Mouse (Mus musculus) gastrocnemius, postnatal 10 days (tissue): ENCODE results near the gene Nucb2. TPM values are rescaled to one million over a fixed set of nuclear protein-coding genes. Genes with fewer than 3 reads are reported as not detected.

Source experiments
- DNase-seq: peaks from one replicate; pipeline ENCODE4 v3.0.0; 2021; ENCODE audit warnings: mixed read lengths
- long read RNA-seq, 2 experiments: library from polyadenylated mRNA; stranded (forward); transcript quantifications; one replicate each; pipeline ENCODE4 v2.0.0; 2021
- total RNA-seq, 2 experiments: library from RNA; stranded (reverse); gene quantifications; 2 replicates each; pipeline ENCODE4 v1.2.3; 2021

The Nucb2 gene
- 10 to 100 TPM; 16.6 to 20.2 TPM for total RNA-seq
- long read RNA-seq, experiment 1, transcript Nucb2-201 (14 exons, 1,685 nt): major isoform, 21 of 26 reads
- long read RNA-seq, experiment 1, partial matches to known transcripts: 1 of 26 reads
- long read RNA-seq, experiment 1, other reads (novel, unspliced or antisense): 4 of 26 reads
- long read RNA-seq, experiment 2, transcript Nucb2-201 (14 exons, 1,685 nt): major isoform, 12 of 13 reads
- long read RNA-seq, experiment 2, partial matches to known transcripts: 0 of 13 reads
- long read RNA-seq, experiment 2, other reads (novel, unspliced or antisense): 1 of 13 reads

DNA sequence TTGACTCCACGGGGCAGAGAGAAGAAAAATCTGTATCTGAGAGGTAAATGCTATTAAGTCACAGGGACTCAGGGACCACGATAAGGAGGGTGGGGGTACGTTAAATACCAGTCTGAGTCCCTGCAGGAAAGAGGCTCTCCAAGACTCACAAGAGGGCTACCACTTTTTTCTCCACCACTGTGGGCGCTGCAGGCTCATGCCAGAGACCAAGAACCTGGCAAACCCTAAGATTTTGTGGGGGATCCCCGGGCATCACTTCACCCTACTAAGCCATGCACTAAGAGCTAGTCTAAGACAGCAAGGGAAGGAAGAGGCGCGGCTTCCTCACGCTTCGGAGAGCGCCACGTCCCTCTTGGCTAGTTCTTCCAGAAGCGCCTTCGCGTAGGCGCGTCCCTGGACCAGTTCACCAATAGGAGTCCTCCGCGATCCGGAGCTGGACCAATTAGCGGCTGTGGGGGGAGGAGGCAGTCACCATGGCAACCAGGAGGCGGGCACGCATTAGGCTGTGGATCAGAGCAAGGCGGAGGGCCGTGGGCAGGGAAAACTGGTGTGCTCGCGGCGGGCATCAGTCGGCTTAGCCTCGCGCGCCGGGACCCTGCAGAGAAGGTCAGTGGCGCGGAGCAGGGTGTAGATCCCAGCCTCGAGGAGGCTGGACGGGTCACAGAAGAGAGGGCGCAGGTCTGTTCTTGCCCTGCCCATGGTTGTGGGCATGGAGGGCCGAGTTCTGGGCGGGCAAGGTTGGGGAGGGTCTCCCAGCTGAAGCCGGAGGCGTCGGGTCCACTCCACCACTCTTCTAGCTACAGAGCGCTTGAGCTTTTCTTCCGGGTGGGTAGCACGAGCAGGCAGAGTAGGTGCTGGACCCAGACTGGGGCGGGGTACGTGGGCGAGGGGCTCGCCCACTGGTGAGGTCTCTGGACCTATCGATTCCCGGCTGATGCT lies at the start of gene Nucb2:
Gene Nucb2, plus strand, starts transcription at position 491 of the 939 bp plus-strand sequence.
- peak; percentile 96 for DNase-seq

DNA sequence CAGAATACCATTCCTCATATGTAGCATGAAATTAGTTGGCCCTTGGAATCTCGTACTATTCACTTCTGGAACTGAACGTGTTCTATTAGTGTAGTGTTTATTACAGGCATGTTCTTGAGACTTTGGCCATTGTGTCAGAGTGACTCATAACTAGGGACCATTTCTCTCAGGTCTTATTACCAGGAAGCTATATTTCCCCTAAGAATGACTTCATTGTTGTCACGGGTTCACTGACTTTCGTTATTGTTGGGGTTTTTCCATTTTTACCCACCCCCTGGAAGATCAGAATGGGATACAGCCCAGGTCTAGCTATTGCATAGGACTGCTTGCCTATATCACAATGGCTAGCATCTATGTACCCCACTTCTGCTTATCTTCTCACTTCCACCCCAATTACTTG lies 47.2 kb upstream of the Nucb2 start:
- no peak for DNase-seq

DNA sequence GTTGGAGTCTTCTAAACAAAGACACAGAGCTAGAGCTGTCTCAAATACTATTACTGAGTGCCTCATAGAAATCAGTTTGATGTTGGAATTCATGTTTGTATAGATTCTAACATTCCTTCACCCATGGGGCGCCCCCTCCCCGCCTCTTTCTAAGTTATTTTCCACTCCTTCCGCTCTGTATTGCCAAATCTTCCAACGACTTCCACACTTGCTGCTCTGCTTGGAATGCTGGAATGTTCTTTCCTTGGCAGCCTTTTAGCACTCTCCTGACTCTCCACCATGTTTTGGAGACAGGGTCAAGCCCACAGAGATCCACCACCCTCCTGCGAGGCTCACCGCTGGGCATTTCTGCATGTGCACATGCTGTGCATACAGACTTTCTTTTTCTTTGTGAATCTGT lies 46.8 kb upstream of the Nucb2 start:
- no peak for DNase-seq

DNA sequence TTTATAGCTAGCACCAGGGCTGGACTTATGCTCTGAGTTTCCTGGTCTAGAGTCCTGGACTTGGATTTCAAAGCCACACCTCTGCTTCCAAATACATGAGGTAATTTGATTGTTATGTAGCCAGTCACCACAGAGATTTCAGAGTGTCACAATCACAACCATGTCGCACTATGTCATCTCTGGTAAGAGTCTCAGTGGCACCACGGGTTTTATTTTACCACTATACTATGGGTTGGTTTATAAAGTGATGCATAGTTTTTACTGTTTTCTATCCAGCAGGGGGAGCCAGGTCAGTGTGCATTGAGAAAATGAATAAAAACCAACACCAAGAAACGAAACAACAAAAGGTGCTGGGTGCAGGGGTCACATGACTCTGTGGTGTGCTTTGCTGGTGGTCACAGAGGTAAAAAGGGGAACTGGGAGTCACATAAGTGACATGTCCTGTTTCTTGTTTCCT lies 45.2 kb upstream of the Nucb2 start:
- no peak for DNase-seq

DNA sequence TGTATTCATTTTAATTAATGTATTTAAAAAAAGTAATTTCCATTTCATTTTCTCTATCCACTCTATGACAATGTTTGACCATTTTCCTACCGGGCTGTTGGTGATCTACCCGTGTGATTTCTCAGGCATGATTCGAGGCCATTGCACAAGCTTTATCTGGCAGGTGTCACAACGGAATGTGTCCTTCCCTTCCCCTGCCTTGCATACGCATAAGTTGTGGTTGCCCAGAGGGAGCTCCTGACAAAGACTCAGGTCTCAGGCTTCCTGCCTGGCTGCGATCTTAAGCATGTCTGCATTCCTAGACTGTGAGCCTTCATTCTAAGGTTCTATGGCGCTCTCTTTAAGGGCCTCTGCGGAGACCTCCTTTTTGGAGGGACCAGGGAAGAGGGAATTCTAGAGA lies 42.1 kb upstream of the Nucb2 start:
- no peak for DNase-seq

DNA sequence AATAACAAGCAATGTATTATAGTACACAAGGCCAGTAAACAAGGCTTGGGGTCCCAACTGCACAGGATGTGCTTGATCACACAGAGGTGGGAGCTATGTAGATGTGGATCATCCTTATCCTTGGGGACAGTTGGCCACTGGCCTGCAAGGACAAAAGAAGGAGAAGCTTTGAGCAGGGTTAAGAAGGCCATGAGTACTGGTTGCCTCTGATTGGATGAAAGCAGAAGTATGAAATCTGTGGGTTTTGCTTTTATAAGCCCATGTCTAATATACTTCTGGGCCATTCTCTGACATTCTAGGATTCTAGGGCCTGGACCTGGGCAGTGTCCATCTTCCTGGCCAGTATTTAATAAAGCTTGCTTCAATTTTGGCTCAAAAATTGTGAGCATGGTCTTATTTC lies 28.3 kb upstream of the Nucb2 start:
- DNase-seq: no peak

DNA sequence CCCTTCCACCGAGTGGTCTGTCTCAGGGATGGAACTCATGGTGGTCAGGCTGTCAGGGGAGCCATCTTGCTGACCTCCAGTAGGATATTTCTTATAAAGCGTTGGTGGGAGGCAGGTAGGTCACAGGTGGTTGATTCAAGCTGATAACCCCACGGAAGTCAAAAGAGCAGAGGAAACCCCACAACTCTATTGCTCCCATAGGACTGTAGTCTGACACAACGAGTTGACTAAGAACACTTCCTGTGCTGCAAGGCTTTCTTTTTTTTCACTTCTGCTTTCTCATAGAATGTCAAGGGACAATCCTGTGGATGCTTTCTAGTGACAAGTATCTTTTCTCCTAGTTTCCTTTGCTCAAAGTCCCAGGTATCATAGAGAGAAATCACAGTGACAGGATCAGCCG lies 27.9 kb upstream of the Nucb2 start:
- DNase-seq: no peak

DNA sequence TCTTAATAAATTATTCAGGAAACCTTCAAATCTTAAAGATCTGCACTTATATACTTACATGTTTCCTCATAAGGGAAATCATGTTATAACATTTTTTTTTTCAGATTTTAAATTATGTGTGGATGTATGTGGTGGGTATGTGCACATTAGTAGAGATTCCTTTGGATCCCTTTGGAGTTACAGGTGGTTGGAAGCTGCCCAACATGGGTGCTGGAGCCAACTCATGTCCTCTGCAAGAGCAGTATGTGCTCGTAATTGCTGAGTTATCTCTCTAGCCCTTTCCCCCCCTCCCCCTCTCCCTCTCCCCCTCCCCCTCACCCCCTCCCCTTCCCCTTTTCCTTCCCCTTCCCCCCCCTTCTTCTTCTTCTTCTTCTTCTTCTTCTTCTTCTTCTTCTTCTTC lies 21.1 kb upstream of the Nucb2 start:
- no peak for DNase-seq

DNA sequence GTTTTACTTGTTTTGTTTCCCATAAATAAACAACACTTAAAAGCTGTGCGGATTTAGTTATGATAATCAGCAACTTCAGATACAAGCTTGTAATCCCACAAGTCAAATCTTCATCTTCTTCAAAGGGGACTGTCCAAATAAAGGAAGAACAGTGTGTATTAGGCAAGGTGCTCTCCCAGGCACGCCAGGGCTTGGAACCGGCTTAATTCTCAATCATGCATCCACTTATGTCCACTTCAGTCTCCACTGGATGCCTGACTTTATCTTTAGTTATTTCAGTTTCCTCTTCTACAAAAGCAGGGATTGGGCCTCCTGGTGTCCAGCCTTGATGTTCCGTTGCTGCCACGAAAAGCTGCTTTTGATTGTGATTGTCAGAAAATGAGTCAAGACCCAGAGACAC lies 20.4 kb upstream of the Nucb2 start:
- no peak for DNase-seq

DNA sequence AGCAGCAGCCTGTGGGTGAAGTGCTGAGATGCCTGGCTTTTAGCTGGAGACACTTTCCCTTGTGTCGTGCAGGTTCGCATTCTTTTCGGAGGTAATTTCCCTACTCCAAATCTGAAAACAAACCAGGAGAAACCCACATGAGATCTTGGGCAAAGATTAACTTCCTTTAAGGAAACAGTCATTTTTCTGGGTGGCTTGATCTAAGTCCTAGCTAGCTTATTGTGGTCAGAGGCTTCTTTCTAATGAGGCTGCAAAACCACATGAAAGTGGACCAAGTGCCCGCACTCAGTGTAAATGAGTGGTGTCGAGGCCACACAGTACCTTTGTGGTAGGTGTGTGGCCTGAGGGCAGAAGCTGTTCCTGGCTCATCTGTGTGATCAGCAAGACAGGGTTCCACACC lies 20.0 kb upstream of the Nucb2 start:
- DNase-seq: no peak

DNA sequence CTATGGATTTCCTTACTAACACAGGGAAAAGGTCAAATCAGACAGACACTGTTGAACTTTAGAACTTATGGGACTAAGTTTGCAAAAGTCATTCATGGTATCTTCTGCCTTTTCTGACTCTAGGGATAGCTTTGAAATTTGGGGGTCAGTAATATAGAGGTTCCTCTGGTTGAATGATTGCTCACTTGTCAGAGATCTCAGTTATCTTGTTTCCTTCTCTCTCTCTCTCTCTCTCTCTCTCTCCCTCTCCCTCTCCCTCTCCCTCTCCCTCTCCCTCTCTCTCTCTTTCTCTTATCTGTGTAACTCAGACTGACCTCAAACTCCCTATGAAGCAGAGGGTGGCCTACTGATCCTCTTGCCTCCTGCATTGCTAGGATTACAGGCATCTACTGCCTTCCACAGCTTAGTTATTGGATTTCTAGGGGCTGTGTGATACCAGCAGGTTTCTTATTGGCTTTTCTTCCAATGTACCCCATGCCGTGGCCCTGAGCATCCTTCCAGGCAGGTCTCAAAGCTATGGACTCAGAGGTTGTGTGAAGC lies 19.0 kb upstream of the Nucb2 start:
- DNase-seq: no peak

DNA sequence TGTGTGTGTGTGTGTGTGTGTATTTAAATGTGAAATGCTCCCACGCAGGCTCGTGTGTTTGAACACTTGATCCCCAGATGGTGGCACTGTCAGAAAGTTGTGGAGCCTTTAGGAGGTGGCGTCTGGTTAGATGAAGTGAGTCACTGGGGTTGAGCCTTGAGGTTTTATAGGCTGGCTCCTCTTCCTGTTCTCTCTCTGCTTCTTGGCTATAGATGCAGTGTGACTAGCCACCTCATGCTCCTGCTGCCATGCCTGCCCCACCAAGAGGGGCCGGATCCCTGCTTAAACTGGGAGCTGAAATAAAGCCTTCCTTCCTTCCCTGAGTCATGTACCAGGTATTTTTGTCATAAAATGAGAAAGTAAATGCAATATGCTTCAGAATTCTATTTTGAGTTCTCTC lies 13.1 kb upstream of the Nucb2 start:
- DNase-seq: no peak

DNA sequence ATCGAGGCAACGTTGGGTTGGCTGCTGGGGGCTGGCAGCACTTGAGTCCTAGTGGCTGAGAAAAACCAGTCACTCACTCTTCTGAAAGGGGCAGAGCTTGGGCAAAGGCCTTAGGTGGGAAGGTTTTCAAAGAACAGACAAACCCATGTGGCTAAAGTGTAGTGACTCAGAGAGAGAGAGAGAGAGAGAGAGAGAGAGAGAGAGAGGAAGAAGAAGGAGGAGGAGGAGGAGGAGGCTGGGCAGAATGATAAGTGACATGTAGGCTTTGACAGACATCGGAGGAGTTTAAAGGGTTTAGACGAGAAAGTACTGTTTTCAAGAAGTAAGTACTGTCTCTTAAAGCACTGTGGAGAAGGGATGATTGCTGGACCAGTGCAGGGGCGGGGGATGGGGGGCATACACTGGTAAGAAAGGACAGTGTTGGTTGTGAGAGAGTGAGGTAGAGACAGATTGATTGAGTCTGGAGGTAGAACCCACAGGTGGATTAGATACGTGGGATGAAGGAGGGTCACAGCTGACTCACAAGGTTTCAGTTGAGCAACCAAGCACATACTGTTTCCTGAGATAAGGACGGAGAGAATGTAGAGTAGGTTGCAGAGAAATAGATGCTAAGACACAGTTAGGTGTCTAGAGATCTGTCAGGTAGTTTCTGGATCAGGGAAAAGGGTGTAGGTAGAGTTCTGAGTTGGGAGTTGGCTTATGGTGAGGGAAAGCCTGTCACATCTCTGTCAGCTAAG lies 10.7 kb upstream of the Nucb2 start:
- no peak for DNase-seq

DNA sequence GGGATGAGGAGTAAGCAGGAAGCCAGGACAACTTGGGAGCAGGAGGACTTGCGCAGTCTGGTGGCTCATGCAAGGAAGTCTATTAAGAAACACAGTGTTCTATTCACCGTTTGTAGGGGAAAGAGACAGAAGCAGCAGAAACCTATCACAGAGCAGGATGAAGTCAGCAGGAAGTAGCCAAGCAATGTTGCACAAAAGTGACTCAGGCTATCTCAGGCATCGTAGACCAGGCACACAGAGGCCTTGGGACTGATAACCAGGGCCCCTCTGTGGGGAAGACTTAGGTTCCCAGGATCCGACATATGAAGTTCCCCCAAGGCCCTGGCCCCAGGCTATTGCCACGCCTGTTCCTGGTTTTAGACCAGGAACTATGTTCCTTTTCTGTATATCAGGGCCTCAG lies 9.6 kb upstream of the Nucb2 start:
- DNase-seq: no peak

DNA sequence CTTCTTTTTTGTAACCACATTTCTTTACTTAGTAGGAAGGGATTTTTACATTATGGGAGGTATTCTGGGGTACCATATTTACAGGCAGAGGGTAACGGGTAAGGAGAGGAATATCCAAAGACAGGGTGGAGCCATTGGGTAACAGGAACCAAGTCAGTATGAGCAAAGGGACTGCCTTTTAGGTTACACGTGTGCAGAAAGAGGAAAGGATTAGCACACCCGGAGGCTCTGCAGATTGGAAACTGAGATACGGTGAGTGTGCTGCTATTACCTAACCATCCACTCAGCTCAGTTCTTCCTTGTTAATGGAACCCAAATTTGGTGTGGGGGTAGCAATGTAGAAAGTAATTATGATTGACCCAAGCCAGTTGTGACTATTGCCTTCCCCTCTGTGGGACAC lies 7.4 kb upstream of the Nucb2 start:
- DNase-seq: no peak

DNA sequence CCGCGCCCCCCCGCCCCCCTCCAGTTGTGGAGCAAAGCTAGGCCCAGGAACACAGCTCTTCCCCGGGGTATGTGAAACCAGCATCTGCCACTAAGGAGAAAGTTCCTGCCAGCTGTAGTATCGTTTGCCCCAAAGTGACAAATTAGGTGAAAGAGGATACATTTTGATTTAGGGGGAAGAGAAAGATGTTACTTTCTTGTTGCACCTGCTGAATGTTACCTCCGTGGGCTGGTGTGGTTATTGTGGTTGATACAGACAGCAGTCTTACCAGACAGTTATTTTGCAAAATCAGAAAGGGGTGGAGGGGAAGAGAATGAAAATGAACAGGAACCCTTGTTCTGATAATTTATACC lies 625 bp downstream of the Nucb2 start:
- DNase-seq: no peak

DNA sequence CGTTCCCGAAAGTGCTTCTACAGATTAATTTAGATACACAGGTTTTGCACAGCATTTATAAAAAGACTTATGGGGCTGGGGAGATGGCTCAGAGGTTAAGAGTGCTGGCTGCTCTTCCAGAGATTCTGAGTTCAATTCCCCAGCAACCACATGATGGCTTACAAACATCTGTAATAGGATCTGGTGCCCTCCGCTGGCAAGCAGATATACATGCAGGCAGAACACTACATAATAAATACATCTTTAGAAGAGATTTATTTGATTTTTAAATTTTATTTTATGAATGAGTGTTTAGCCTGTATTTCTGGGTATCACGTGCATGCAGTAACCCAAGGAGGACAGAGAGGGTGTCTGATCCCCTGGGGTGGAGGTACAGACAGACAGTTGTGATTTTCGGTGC lies 9.9 kb downstream of the Nucb2 start:
- DNase-seq: no peak

DNA sequence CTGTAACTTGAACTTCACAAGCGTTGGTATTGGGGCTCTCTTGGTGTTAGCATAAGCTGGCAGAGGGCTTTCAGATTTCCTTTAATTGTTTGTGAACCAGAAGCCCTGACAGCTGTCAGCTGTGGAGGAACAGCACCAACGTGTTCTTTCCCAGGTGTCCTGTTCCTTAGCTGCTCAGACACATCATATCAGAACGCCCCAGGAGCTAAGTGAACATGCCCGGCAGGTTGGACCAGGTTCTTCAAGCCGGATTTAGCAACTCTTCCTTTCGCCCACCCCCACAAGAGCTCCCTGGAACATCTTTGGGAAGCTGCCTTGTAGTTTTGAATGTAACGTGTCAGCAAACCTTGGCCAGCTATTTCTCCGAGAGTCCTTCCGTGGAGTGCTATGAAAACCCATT lies 10.4 kb downstream of the Nucb2 start:
- no peak for DNase-seq

DNA sequence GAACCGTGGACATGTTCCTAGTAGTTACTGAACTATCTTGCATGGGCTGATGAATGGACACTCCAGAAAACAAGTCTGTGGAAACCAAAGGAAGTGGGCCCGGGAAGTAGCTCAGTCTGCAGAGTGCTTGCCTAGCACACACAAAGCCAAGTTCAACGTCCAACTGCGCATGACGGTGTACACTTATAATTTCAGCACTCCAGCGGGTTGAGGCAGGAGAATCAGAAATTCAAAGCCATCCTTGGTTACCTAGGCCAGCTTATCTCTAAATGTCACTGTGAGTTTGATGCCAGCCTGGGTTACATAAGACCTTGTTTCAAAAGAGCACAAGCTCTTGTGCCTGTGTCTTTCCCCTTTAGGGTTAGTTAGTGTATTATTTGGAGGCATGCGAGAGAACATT lies 10.9 kb downstream of the Nucb2 start:
- no peak for DNase-seq

DNA sequence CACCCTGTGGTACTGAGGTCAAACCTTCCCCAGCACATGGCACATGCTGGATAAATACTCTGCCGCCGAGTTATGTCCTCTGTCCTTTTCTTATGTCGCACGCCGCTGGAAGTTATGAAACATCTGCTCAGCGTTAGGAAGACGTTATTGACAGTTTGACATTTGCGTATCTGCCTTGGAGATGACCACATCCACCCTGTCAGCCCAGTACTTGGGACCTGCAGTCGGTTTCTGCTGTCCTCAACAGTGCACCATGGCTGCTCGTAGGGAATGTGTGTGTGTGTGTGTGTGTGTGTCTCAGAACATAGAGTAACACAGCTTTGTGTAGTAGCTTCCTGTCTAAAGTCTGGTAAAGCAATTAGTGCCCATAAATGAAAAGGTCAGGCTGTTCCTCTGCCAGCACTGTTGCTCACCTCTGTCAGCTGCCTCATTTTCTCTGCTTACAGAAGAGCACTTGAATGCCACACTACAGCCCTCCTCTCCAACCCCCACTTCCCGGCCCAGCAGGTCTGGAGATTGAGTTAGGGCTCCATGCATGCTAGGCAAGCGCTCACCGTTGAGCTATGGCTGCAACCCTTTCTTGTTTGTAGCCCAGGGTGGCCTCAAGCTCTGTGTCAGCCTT lies 11.5 kb downstream of the Nucb2 start:
- DNase-seq: no peak

DNA sequence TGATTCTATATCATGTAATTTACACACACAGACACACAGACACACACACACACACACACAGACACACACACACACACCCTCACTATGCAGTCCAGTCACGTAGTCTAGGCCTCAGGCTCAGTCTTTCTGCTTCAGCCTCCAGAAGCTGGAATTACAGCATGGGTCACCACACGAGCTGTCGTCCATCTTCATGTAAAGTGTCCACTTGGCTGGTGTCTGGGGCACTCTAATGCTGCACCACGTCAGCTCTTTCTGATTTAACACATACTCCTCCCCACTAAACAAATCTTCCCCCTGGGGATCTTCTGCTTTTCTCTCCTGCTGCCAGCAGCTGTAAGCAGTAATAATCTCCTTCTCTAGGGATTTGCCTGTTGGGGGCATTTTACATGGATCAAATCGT lies 13.1 kb downstream of the Nucb2 start:
- no peak for DNase-seq

DNA sequence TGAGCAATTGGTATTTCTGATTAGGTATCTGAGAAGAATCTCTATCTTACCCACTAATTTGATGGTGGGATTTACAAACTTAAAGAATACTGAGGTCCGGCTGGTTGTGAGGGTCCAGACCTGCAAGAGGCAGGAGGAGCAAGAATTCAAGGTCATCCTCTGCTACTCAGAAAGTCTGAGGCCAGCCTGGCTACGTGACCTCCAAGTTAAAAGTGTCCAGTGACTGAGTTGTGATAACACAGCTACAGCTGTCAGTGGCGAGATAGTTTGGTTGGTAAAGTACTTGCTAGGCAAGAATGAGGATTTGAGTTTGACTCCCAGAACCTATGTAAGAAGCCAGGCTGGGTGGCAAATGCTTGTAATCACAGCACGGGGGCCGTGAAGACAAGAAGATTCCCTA lies 14.0 kb downstream of the Nucb2 start:
- DNase-seq: no peak
